Mouse (Mus musculus): ENCODE results near the gene Lats1. TPM values are rescaled to one million over a fixed set of nuclear protein-coding genes. Genes with fewer than 3 reads are reported as not detected.
"Not testable (repeated sequence)": the region's sequence is repeated elsewhere in the genome, so short reads cannot be mapped to it uniquely, and the experiment has no call there.

The Lats1 gene
- total RNA-seq, 2 experiments from 2014 or later = 47.2 to 49.2 TPM

DNA sequence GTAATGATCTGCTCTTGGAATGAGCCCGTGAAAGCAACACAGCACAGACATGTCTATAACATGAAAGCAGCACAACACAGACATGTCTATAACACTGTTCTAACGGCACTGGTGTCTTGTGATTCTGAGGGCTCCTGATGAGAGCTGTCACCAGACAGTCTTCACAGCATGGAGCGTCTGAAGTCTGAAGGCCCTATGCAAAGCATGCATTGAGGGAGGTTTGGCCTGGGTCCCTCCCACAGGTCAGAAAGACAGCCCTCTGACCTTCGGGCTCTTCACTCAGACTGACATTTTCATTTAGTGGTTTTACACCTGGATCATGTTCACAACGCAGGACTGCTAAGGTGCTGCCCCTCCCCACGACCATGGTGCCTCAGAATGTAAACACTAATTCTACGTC is 34.0 kb downstream of the Lats1 start:
- intact Hi-C loops (cut with DNase I) = no loop called here
- DNase-seq (ENCODE audit: extremely low spot score in 1 of 2, low spot score in 2 of 2) = no peak

DNA sequence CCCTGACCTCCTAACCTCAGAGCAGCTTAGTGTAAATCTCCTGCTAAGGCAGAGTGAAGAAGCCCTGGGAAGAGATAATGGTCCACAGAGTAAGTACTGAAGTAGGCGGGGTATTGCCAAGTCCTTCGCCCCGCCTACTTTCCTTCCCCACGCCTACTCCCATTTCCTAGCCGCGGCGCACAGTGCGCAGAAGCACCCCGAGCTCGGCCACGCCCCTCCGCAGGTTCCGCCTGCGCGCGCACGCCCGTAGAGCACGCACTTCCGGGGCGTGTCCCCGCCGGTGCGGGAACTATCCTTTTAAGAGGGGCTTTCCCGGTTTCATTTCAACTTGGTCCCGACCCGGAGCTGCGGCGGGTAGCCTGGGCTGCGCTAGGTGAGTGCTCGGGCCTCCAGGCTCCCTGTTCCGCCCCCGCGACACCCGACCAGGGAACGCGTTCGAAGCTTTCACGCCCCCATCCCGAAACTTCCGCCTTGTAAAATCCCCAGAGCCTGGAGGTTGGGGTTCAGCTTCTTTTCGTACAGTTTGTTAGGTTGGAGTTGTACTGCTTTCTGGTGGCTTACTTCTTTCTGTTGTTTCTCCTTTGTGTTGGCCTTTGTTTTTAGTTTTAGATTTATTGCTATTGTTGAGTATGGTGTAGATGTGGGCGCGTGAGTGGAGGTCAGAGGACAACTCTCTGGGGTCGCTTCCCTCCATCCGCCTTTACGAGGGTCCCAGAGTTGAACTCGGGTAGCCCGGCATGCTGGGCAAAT is 44.9 kb downstream of the Lats1 start, which contains the start of gene Katna1:
Gene Katna1 (plus strand): TSS at position 250 of the 750 bp plus-strand sequence.
- DNase-seq (ENCODE audit: extremely low spot score in 1 of 2, low spot score in 2 of 2) = peak; percentile 83 to 97
- intact Hi-C loops (cut with DNase I) = no loop called here

DNA sequence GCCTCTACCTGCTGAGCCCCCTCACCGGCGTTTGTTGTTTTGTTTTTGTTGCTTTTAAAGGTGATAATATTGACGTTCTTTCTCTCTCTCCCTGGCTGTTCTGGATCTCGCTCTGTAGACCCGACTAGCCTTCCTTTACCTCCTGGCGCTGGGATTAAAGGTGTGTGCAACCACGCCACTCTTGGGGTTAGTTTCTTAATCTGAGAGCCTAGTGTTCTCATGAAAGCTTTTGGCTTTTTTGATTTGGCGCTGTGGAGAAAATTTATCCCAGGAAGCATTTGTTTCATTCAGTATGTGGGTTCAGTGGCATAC is 45.4 kb downstream of the Lats1 start:
- intact Hi-C loops (cut with DNase I) = no loop called here
- DNase-seq (ENCODE audit: extremely low spot score in 1 of 2, low spot score in 2 of 2) = no peak

DNA sequence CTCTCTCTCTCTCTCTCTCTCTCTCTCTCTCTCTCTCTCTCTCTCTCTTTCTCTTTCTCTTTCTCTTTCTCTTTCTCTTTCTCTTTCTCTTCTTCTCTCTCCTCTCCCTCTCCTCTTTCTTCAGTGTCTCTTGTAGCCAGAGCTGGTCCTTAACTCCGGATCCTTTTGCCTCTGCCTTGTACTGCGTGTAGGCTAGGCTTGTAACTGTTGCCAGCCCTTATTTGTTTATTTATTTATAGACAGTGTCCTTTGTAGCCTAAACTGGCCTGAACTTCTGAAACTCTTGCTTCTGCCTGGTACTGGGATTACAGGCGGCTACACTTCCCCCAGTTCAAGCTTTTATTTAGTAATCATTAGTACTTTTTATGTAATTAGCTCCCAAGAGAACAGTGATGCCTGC is 46.0 kb downstream of the Lats1 start:
- DNase-seq (ENCODE audit: extremely low spot score in 1 of 2, low spot score in 2 of 2) = no peak
- intact Hi-C loops (cut with DNase I) = no loop called here

DNA sequence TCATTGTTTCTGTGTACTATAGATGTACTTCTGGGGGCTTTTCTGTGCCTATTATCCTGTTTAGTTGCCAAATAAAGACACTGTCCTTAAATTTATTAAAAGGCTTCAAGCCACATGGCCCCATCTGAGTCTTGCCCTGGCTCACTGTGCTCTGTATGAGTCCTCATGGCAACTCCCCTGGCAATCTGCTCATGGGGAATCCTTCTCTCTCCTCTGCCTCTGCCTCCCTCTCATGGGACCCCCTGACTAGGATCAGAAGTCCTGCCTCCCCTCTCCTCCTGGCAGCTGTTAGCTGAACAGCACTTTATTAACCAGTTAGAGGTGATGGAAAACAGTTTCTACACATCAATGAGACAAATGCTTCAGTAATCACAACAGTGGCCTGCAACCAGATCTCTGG is 50.6 kb downstream of the Lats1 start:
- no peak for DNase-seq (ENCODE audit: extremely low spot score in 1 of 2, low spot score in 2 of 2)
- intact Hi-C loops (cut with DNase I) = no loop called here

DNA sequence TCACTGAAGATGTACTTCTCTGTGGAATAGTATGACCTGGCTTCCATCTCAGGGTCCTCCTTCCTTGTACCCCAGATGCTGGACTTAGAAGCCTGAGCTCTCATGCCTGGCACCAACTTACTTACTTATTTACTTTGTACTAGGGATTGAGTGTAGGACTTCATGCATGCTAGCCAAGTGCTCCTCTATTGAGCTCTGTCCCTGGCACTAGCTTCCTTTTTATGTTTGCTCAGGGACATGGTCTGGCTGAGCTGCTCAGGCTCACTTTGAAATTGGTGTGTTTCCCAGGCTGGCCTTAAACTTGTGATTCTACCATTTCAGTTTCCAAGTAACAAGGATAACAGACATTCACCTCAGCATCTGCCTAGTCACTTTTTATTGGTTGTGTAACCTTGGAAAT is 56.1 kb downstream of the Lats1 start:
- DNase-seq (ENCODE audit: extremely low spot score in 1 of 2, low spot score in 2 of 2) = peak in 1 of 2 experiments; percentile 6
- intact Hi-C loops (cut with DNase I) = no loop called here

DNA sequence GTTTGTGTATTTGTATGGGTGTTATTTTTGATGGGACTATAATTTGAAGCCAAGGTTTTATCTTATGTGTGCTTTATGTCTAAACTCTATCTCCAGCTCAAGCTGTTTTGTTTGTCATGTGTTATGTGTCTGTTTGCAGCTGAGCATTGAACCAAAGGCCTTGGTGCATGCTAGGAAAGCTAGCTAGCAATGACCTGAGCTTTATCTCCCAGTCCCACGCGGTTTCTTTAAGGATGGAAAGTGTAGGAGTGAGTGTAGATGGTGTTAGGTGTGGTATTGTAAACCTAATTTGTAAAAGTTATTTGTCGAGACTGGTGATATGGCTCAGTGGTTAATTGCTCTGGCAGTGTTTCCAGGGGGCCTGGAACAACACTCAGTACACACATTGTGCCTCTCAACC is 56.9 kb downstream of the Lats1 start:
- DNase-seq (ENCODE audit: extremely low spot score in 1 of 2, low spot score in 2 of 2) = no peak
- intact Hi-C loops (cut with DNase I) = no loop called here

DNA sequence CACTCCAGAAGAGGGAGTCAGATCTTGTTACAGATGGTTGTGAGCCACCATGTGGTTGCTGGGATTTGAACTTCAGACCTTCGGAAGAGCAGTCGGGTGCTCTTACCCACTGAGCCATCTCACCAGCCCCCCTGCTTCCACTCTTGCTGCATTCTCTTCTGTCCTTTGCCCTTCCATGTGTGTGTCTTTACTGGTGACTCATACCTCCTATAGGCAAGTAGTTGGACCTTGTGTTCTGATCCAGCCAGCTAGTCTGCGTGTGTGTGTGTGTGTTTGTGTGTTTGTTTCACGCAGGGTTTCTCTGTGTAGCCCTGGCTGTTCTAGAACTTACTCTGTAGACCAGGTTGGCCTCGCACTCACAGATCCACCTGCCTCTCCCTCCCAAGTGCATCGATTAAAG is 64.5 kb downstream of the Lats1 start:
- intact Hi-C loops (cut with DNase I); DNase-seq (ENCODE audit: extremely low spot score in 1 of 2, low spot score in 2 of 2): not testable (repeated sequence)

DNA sequence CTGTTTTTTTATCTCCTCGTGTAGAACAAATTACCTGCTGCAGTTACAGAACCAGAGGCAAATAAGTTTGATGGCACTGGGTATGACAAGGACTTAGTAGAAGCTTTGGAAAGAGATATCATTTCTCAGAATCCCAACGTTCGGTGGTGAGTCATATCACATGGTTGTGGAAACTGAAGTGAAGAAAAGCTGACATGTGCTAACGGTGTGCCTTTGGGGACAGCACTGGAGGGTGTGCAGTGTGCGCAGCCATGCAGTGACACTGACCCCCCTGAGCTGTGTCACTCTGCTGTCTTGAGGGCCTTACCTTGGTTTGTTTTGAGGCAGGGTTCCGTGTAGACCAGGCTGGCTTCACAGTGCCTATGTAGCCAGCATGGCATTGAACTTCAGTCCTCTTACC is 67.7 kb downstream of the Lats1 start:
- no peak for DNase-seq (ENCODE audit: extremely low spot score in 1 of 2, low spot score in 2 of 2)
- intact Hi-C loops (cut with DNase I) = no loop called here

DNA sequence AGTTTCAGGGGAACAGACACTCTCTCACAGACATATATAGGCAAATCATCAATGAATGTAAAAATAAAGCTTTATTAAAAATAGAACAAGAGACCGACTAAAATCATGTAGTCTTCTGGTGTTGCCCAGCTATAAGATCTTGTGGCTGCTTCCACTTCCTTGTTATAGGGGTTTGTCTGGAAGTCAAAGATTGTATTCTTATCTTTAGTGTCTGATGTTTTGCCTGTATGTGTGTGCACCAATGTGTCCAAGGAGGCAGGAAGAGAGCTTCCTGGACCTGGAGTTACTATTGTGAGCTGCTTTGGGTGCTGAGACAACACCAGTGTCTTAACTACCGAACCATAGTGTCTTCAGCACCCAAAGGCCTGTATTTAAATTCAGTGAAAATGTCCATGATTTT is 76.5 kb downstream of the Lats1 start:
- intact Hi-C loops (cut with DNase I) = no loop called here
- DNase-seq (ENCODE audit: extremely low spot score in 1 of 2, low spot score in 2 of 2) = no peak

Other genes with a start within 250 kb of the Lats1 start
- 1 to 10 TPM in 1 of 2 experiments, under 1 TPM in 1; 0.99 to 1.3 TPM for gene Ulbp1, start 207.6 kb upstream of the Lats1 start, total RNA-seq (2021)
- gene Lrp11, start 91.4 kb upstream of the Lats1 start, total RNA-seq (2021) = 100 to 1,000 TPM; 113 to 115 TPM
- gene Nup43, start 13.7 kb upstream of the Lats1 start, total RNA-seq (2021) = 1 to 10 TPM; 8.2 to 8.3 TPM
- gene Pcmt1, start 78 bp upstream of the Lats1 start, total RNA-seq (2021) = 100 to 1,000 TPM; 150 to 153 TPM
- 10 to 100 TPM; 12.4 to 14.9 TPM for gene Katna1, start 44.8 kb downstream of the Lats1 start, total RNA-seq (2021)
- 10 to 100 TPM; 20.3 to 23.7 TPM for gene Ginm1, start 111.6 kb downstream of the Lats1 start, total RNA-seq (2021)
- 10 to 100 TPM; 34.5 to 35.2 TPM for gene Ppil4, start 111.7 kb downstream of the Lats1 start, total RNA-seq (2021)
- gene Zc3h12d, start 151.3 kb downstream of the Lats1 start, total RNA-seq (2021) = under 1 TPM; 0.14 to 0.28 TPM